Mouse (Mus musculus): Measurements from ENCODE around the gene Gm20388.

The Gm20388 gene

GRCm38 (mm10) chr8:120288122-120288908 lies 377.7 kb downstream of the Gm20388 start:
- peak; percentile 70 for DNase-seq (ENCODE audit: extremely low spot score, low spot score)

GRCm38 (mm10) chr8:120289191-120289590 lies 378.6 kb downstream of the Gm20388 start:
- DNase-seq (ENCODE audit: extremely low spot score, low spot score): no peak

GRCm38 (mm10) chr8:120289698-120290181 lies 379.1 kb downstream of the Gm20388 start:
- DNase-seq (ENCODE audit: extremely low spot score, low spot score): peak; percentile 38

GRCm38 (mm10) chr8:120290614-120291013 lies 380.0 kb downstream of the Gm20388 start:
- no peak for DNase-seq (ENCODE audit: extremely low spot score, low spot score)

GRCm38 (mm10) chr8:120291650-120292049 lies 381.0 kb downstream of the Gm20388 start:
- peak; percentile 14 for DNase-seq (ENCODE audit: extremely low spot score, low spot score)

GRCm38 (mm10) chr8:120292316-120293107 lies 381.9 kb downstream of the Gm20388 start:
- DNase-seq (ENCODE audit: extremely low spot score, low spot score): peak; percentile 34

GRCm38 (mm10) chr8:120293421-120294357 lies 383.0 kb downstream of the Gm20388 start:
- DNase-seq (ENCODE audit: extremely low spot score, low spot score): peak; percentile 35

- DNase-seq (ENCODE audit: extremely low spot score, low spot score): peak; percentile 65
These were observed 384.6 kb downstream of the Gm20388 start for GRCm38 (mm10) chr8:120294982-120295870.

- peak; percentile 54 for DNase-seq (ENCODE audit: extremely low spot score, low spot score)
These were observed 386.4 kb downstream of the Gm20388 start for GRCm38 (mm10) chr8:120297000-120297399.

- DNase-seq (ENCODE audit: extremely low spot score, low spot score): peak; percentile 84
These were observed 388.2 kb downstream of the Gm20388 start for GRCm38 (mm10) chr8:120298601-120299532.

- DNase-seq (ENCODE audit: extremely low spot score, low spot score): peak; percentile 85
These were observed 390.0 kb downstream of the Gm20388 start for GRCm38 (mm10) chr8:120300601-120301141.

- no peak for DNase-seq (ENCODE audit: extremely low spot score, low spot score)
These were observed 392.5 kb downstream of the Gm20388 start for GRCm38 (mm10) chr8:120302941-120303675.

- DNase-seq (ENCODE audit: extremely low spot score, low spot score): no peak
These were observed 393.5 kb downstream of the Gm20388 start for GRCm38 (mm10) chr8:120304097-120304496.

GRCm38 (mm10) chr8:120305800-120306385 lies 395.3 kb downstream of the Gm20388 start:
- no peak for DNase-seq (ENCODE audit: extremely low spot score, low spot score)

- no peak for DNase-seq (ENCODE audit: extremely low spot score, low spot score)
These were observed 396.5 kb downstream of the Gm20388 start for GRCm38 (mm10) chr8:120307103-120307502.

GRCm38 (mm10) chr8:120307528-120307927 lies 396.9 kb downstream of the Gm20388 start:
- no peak for DNase-seq (ENCODE audit: extremely low spot score, low spot score)

GRCm38 (mm10) chr8:120308131-120308530 lies 397.5 kb downstream of the Gm20388 start:
- DNase-seq (ENCODE audit: extremely low spot score, low spot score): no peak

GRCm38 (mm10) chr8:120308553-120308952 lies 397.9 kb downstream of the Gm20388 start:
- no peak for DNase-seq (ENCODE audit: extremely low spot score, low spot score)
